Mouse (Mus musculus) CD8-positive naive resting alpha-beta T cell, adult 2 months (primary cell): ENCODE results near the gene Wdfy2.

Source experiments
- DNase-seq, 2 experiments: peaks; one replicate each; pipeline ENCODE4 v3.0.0; 2022; ENCODE audit warnings: low read depth in 2 of 2, low spot score in 2 of 2

Wdfy2 gene

DNA sequence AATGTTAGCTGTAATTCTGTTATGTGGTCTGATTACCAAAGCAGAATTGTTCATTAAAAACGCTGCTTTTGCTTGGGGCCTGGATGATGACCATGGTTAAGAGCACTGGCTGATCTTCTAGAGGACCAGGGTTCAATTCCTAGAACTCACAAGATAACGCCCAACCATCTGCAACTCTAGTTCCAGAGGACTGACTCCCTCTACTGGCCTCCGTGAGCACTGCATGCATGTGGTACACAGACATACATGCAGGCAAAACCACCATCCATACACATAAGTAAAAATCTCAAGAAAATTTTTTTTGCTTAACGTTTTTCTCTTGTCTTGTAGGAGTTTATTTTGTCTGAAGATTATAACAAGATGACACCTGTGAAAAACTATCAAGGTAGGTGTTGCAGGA, 87.3 kb downstream of the Wdfy2 start:
- DNase-seq: peak in 1 of 2 experiments; percentile 17

DNA sequence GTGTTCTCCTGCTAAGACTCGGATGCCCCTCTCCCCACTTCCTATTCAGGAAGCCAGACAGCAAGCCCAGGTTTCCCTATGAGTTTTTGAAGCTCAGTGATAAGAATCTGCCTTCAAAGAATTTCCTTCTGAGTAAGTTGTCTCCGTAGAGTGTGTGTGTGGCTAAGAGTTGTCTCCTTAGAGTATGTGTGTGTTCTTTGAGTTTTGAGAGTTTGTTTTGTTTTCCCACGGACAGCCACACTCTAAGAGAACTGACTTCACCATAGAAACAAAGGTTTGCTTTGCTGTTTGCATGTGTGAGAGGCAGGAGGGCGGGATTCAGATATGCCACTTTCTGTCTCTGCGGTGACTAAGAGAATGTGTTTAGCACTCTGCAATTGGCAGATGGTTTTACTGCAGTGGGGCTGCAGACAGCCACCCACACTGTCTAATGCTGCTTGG, 90.6 kb downstream of the Wdfy2 start:
- peak in 1 of 2 experiments; percentile 3 for DNase-seq

DNA sequence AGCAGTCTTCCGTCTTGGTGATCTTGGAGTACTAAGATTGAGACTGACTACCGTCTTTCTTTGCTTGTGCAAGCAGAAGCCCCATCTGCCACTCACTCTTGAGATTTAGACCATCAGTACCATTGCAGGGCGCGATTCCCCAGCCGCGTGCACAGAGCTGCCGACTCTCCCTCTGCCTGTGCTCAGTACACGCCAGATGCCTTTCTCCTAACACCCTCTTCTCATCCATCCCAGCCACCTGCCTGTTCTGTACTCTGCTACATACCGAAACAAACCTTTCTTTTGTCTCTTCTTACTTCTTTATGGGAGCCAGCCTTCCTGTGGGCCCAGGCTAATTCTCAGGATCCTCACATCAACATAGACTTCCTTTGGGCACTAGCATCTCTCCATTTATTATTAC, 97.9 kb downstream of the Wdfy2 start:
- no peak for DNase-seq

DNA sequence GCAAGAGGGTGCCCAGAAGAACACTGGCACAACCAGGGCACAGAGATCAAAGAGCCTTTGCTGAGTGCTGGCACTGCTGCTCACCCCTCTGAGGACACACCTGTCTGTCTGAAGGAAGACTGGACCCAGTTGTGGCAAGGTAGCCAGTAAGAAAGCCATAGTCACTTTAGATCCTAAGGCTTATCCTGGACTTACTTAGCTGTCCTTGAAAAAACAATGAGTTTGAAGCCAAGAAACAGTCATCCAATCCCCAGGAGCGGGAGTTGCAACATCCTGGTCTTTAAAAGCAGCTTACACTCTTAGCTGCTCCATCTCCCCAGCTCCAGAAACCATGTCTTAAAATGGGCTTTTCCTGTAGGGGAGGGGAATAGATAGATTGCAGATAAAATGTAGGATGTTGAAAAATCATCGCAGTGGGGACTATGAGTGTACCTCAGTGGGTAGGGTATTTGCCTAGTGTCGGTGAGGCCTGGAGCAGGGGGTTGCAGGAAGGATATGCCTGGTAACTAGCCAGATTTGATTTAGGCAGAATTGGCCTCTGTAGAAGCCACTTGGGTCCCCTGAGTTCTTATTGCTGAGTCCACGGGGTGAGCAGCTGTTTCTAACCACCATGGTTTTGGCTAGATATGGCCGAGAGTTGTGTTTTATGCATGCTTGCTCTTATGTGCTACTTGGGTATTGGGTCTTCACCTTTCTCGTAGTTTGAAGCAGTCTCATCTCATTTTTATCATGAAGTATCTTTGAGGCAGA, 99.3 kb downstream of the Wdfy2 start:
- no peak for DNase-seq

- DNase-seq: no peak
Measured at GRCm38 (mm10) chr14:62937675-62938074, 100.2 kb downstream of the Wdfy2 start.

DNA sequence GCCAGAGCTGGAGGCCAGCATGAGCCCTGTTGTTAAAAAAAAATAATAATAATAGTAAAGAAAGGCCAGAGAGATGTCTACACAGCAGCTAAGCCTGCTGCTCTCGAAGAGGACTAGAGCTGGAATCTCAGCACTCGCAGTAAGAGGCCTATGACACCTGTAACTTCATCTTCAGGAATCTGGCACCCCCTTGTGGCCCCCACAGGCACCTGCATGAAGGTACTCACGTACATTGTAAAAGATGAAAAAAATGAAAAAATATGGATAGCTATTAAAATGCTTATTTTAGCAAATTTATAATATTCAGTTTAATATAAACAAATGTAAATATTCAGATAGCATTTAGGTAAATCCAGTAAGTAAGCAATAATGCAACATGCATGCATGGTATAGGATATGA, 102.0 kb downstream of the Wdfy2 start:
- no peak for DNase-seq

DNA sequence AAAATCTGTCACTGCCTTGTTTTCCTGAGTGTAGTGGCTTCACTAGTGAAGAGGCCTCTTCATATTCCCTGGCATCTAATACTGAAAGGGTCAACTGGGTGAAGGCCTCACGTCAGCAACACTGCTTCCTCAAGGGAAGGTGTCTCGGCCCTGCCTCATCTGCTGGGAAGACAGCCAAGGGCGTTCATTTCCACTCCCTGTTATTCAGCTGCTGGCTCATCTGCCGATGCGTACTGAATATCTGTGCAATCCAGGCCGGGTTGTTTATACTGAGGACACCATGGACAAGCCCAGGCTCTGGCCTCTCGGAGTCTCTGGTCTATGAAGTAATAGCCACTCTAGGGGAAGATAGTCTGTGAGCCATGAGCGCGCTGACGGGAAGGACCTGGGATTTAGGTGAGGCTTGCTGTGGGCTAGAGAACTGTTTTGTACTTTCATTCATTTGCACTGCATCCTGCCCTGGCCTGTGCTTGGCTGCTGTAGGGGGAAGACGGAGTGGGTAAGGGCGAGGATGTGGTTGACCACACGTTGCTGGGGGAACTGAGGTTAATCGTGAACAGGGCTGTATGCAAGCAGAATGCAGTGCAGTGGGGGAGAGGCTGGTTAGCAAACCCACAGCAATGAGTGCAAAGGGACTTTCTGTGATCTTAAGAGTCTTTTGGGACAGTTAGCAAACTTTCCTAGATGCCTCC, 103.1 kb downstream of the Wdfy2 start:
- DNase-seq: peak; percentile 71 to 88

- no peak for DNase-seq
Measured at GRCm38 (mm10) chr14:62946794-62947193, 109.3 kb downstream of the Wdfy2 start.

DNA sequence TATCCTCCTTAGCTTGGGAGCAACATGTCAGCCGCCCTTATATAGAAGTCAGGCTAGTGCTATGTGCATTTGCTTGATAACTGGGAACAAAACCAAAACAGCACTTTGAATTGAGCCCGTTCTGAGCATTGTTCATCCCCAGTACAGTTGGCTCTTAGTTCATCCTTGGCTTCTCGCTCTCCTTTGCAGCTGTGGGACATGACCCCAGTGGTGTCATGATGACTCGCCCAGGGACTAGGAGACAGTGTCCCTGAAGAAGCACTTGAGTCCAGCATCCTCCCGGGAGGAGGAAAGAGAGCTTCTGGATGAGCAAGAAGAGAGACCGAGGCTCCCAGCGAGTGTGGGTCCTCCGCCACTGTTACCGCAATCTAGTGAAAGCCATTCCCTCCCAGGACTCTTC, 118.6 kb downstream of the Wdfy2 start:
- DNase-seq: no peak

- DNase-seq: no peak
Measured at GRCm38 (mm10) chr14:62963632-62964031, 126.2 kb downstream of the Wdfy2 start.

DNA sequence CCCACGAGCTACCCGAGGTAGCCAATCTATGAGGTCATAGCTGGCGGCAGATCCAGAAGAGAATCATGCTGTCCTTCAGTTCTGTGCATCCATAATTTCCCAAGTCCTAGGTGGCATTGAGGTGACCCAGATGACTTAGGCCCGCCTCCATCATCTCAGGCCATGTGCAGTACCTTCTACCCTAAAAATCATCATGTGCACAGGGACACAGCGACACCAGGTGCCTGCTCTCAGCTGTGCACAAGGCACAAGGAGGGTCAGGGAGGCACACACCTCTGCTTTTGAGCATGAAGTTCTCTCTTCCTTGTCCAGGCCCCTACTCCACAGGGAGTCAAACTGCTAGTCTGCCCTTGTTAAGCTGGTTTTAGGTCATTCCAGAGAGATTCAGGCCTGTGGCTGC, 127.9 kb downstream of the Wdfy2 start:
- DNase-seq: no peak

GRCm38 (mm10) chr14:62965811-62966520, 128.5 kb downstream of the Wdfy2 start:
- DNase-seq: no peak

DNA sequence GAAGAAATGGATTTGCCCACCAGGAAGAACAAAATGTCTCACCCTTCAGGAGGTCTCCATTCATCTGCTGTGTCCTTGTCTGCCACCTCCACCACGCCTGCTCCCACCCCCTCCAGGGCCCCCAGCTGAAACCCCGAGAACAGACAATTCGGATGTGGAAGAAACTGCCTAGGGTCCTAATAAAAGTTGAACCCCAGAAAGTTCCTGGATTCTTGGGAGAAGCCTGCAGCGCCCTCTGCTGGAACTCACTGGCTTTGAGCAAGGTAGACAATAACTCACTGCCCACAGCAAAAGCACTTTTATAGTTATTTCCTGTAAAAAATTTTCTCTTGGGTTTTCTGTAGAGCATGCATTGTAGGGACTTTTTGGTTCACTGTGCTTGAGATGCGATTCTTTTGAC, 137.6 kb downstream of the Wdfy2 start:
- peak; percentile 38 to 54 for DNase-seq

DNA sequence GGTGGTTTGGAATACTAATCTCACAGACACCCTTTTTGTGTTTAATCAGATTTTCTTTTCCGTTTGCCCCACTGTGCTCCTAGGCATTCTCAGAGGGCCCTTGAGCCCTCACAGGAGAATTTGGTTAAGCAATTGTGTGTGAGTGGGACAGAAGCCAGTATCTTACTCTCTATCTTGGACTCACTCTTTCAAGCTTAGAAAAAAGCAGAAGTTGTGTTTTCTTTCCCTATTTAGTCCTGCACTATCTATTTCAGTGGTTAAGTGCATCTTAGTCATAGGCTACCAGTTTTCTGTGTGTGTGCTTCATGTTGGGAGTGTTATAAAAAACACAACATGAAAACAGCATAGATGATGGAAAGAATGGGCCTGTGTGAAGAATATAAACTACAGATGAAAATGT, 142.3 kb downstream of the Wdfy2 start:
- DNase-seq: no peak

GRCm38 (mm10) chr14:62984410-62984809, 146.9 kb downstream of the Wdfy2 start, which contains the start of gene Defb48:
Gene Defb48 (minus strand): TSS chr14:62984510.
- no peak for DNase-seq

- DNase-seq: no peak
Measured at GRCm38 (mm10) chr14:62991271-62991670, 153.8 kb downstream of the Wdfy2 start.

- no peak for DNase-seq
Measured at GRCm38 (mm10) chr14:62991849-62992510, 154.5 kb downstream of the Wdfy2 start.

- DNase-seq: no peak
Measured at GRCm38 (mm10) chr14:62997777-62998176, 160.3 kb downstream of the Wdfy2 start, which contains the start of gene Defb47. Gene Defb47 (plus strand): TSS chr14:62998077.

GRCm38 (mm10) chr14:62998977-62999376, 161.5 kb downstream of the Wdfy2 start:
- DNase-seq: no peak

- DNase-seq: no peak
Measured at GRCm38 (mm10) chr14:63002588-63002987, 165.1 kb downstream of the Wdfy2 start.
